Mouse (Mus musculus) spleen, adult 2 months (tissue): Measurements from ENCODE around the gene Sphk1.

Experiments
- CTCF ChIP-seq: fragments of 200-500 bp; IDR thresholded peaks from 2 replicates; pipeline ENCODE4 v1.5.1; 2011; ENCODE audit warnings: mild to moderate bottlenecking, inconsistent platforms; ENCODE audit not compliant: insufficient read depth, insufficient read length, insufficient replicate concordance; ENCODE audit errors: extremely low read depth
- POLR2A ChIP-seq: fragments of 200-500 bp; IDR thresholded peaks from 2 replicates; pipeline ENCODE4 v1.6.1; 2011; ENCODE audit warnings: low read depth, low read length, inconsistent platforms

DNA sequence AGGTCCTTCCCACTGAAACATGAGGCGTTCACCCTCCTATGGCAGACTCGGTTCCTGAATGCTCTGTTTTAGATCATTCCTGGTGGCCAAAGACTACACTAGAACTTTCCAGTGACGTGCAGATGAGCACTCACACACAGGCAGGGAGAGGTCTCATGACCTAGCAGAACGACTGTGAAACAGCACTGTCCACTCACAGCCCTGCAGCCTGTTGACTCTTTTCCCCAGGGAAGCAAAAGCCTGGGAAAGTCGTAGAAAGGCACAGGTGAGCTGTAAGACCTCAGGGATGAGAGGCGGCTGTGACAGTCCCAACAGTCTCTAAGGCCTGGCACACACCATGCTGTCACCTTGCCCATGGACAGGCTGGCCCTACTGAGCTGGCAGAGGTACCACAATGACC is 25.6 kb downstream of the Sphk1 start:
- TF ChIP-seq CTCF (no peak), POLR2A (no peak)
